Mouse (Mus musculus) limb, embryonic 15.5 days (tissue): ENCODE measurements around the gene Tmem38b. TPM values are rescaled to one million over a fixed set of nuclear protein-coding genes. Genes with fewer than 3 reads are reported as not detected.

Experiments
- ATAC-seq: fragments of 200-750 bp; cut with Nextera tagmentation; 2 replicates; pipeline ENCODE4 v1.8.0; 2017; ENCODE audit warnings: low read depth, moderate TSS enrichment; ENCODE audit not compliant: insufficient number of reproducible peaks, low FRiP score, low TSS enrichment
- H3K27ac ChIP-seq: fragments of 300-500 bp; sonication (generic); 2 replicates; pipeline ENCODE4 v1.5.1; 2015; ENCODE audit warnings: moderate library complexity, mild to moderate bottlenecking, inconsistent platforms
- H3K27me3 ChIP-seq: fragments of 300-500 bp; sonication (generic); 2 replicates; pipeline ENCODE4 v1.6.1; 2015; ENCODE audit warnings: inconsistent platforms
- H3K36me3 ChIP-seq: fragments of 300-500 bp; sonication (generic); 2 replicates; pipeline ENCODE4 v1.6.1; 2015; ENCODE audit warnings: inconsistent platforms
- H3K4me1 ChIP-seq: fragments of 300-500 bp; sonication (generic); 2 replicates; pipeline ENCODE4 v1.6.1; 2015; ENCODE audit warnings: inconsistent platforms
- H3K4me2 ChIP-seq: fragments of 300-500 bp; sonication (generic); 2 replicates; pipeline ENCODE4 v1.6.1; 2015; ENCODE audit warnings: mild to moderate bottlenecking, inconsistent platforms
- H3K4me3 ChIP-seq: fragments of 300-500 bp; sonication (generic); 2 replicates; pipeline ENCODE4 v1.5.1; 2015; ENCODE audit warnings: mild to moderate bottlenecking, inconsistent platforms
- H3K9ac ChIP-seq: fragments of 300-500 bp; sonication (generic); 2 replicates; pipeline ENCODE4 v1.6.1; 2015; ENCODE audit warnings: inconsistent platforms
- H3K9me3 ChIP-seq: fragments of 300-500 bp; sonication (generic); 2 replicates; pipeline ENCODE4 v1.6.1; 2016; ENCODE audit warnings: inconsistent platforms
- WGBS: fragments of 180-500 bp; shearing (Covaris S2); methylation state at CpG from one replicate; pipeline ENCODE4 v1.1.7; 2015; 5-methylcytosine and 5-hydroxymethylcytosine counted together
- polyA plus RNA-seq: library from polyadenylated mRNA; unstranded; fragments of >200 nt; fragmentation: Nextera tagmentation; extraction: Ambion mirVana; gene quantifications from 2 replicates; pipeline ENCODE4 v1.2.1, GENCODE M21; 2015

Gene Tmem38b
- polyA plus RNA-seq, 1 experiment from 2014 or later = 9.8 TPM

- no peak overlapping the region for H3K27ac ChIP-seq
- ATAC-seq = no peak
- H3K9me3 ChIP-seq = no peaks in the 10 kb centered on the region
- H3K4me2 ChIP-seq = no peak overlapping the region
- H3K4me1 ChIP-seq = no peaks in the 10 kb centered on the region
- H3K4me3 ChIP-seq = no peak overlapping the region
- no peaks in the 10 kb centered on the region for H3K27me3 ChIP-seq
- no peak overlapping the region for H3K9ac ChIP-seq
- 30% methylated on average over 6 of the region's 6 CpGs for WGBS
- no peaks in the 10 kb centered on the region for H3K36me3 ChIP-seq
Observed at GRCm38 (mm10) chr4:53900386-53900971, 74.6 kb downstream of the Tmem38b start.

GRCm38 (mm10) chr4:53904335-53904734, 78.5 kb downstream of the Tmem38b start:
- H3K9me3 ChIP-seq = no peaks in the 10 kb centered on the region
- 74% methylated on average over 7 of the region's 7 CpGs for WGBS
- no peak overlapping the region for H3K4me2 ChIP-seq
- H3K36me3 ChIP-seq = no peaks in the 10 kb centered on the region
- H3K4me1 ChIP-seq = no peaks in the 10 kb centered on the region
- no peak for ATAC-seq
- no peak overlapping the region for H3K9ac ChIP-seq
- H3K27me3 ChIP-seq = no peaks in the 10 kb centered on the region
- no peak overlapping the region for H3K4me3 ChIP-seq
- no peak overlapping the region for H3K27ac ChIP-seq

DNA sequence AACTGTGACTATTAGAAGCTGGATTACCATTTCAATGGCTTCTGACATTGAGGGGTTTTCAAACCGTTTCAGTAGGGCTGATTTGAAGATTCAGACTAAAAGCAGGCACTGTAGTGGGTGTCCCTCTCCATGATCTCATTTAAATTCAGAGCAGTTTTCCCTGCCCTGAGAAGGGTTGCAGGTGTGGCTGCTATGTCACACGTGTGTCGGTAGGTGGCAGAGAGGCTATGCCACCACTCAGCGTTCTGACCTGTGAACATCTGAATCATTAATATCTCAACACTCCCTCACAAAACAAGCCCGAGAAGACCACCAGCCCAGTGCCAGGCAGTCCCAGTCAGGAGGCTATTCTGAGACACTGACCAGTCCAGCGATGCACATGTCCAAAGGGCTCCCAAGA, 79.7 kb downstream of the Tmem38b start:
- no peak overlapping the region for H3K27ac ChIP-seq
- WGBS = 39% methylated on average over 6 of the region's 6 CpGs
- no peaks in the 10 kb centered on the region for H3K9me3 ChIP-seq
- no peak overlapping the region for H3K9ac ChIP-seq
- no peaks in the 10 kb centered on the region for H3K4me1 ChIP-seq
- no peak for ATAC-seq
- no peak overlapping the region for H3K4me3 ChIP-seq
- no peaks in the 10 kb centered on the region for H3K36me3 ChIP-seq
- H3K27me3 ChIP-seq = no peaks in the 10 kb centered on the region
- no peak overlapping the region for H3K4me2 ChIP-seq

DNA sequence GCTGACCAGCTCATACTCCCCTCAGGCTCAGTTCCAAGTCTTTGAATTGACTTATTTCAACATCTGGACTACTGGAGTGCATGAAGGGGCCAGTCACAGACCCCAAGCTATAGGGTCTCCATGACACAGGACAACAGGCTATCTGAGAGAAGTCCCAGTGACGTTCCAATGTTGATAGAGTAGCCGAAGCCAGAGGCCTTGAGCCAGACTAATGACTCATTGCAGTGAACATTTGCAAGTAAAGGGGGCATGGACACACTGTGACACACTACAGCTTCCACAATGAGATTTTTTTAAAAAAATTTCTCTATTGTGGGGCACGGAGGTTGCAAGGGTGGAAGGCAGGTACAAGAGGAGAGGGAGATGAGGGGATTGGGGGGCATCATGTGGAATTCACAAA, 81.2 kb downstream of the Tmem38b start:
- 83% methylated on average over 3 of the region's 3 CpGs for WGBS
- H3K4me2 ChIP-seq = no peak overlapping the region
- no peaks in the 10 kb centered on the region for H3K36me3 ChIP-seq
- H3K9me3 ChIP-seq = no peaks in the 10 kb centered on the region
- H3K27ac ChIP-seq = no peak overlapping the region
- no peak for ATAC-seq
- H3K9ac ChIP-seq = no peak overlapping the region
- no peaks in the 10 kb centered on the region for H3K27me3 ChIP-seq
- no peaks in the 10 kb centered on the region for H3K4me1 ChIP-seq
- no peak overlapping the region for H3K4me3 ChIP-seq

Other genes starting within 250 kb of the Tmem38b start
- gene Fsd1l, start 194.6 kb upstream of the Tmem38b start, polyA plus RNA-seq = 11.3 and 13.1 TPM in 2 replicates
- 13.2 and 14.2 TPM in 2 replicates for gene Fktn, start 112.0 kb upstream of the Tmem38b start, polyA plus RNA-seq
- 0.20 and 0.22 TPM in 2 replicates for gene Tal2, start 46.3 kb upstream of the Tmem38b start, polyA plus RNA-seq